Mouse (Mus musculus): ENCODE data around the gene Cd300lf.

DNA sequence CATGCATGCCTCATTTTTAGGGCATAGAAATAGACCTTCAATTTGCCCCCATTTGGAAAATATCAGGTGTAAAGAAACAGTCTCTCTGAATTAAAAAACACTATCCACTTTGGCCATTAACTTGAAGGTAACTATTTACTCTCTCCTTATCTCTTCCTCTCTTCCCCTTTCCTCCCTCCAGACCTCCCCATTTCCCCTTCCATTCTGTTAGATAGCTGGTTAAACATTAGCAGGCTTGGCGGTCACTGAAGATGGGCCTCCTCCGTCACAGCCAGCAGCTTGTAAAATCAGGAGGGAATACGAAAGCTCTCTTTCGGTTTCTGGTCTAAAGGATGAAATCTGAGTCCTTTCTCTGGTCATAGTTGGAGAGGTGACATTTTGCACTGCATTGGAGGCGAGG lies 57.9 kb downstream of the Cd300lf start:
- no peak for TF ChIP-seq CTCF (IDR thresholded peaks at IDR 0.05; ENCODE audit: low read depth)
- no peak for TF ChIP-seq EP300 (IDR thresholded peaks at IDR 0.05; ENCODE audit: low read depth)
